Mouse (Mus musculus): ENCODE data around the gene Vamp5. TPM values are rescaled to one million over a fixed set of nuclear protein-coding genes. Genes with fewer than 3 reads are reported as not detected.

Gene Vamp5
- polyA plus RNA-seq, 1 experiment from 2014 or later: 181 TPM

GRCm38 (mm10) chr6:72374206-72374605 lies 6.1 kb downstream of the Vamp5 start:
- Histone ChIP-seq H3K4me2 (peak overlapping the region; percentile 12), H3K27me3 (replicated peaks; ENCODE audit: control insufficient read depth, insufficient read depth, low read length) (no peaks in the 10 kb centered on the region), H3K4me1 (replicated peaks; ENCODE audit: control insufficient read depth, insufficient read depth, low read length) (peaks cover 50% of the 10 kb centered on the region), H3K36me3 (ENCODE audit: control insufficient read depth, insufficient read depth, low read length) (peaks cover 5% of the 10 kb centered on the region; the same call in 1 of the 2 replicates), H3K9me3 (ENCODE audit: control insufficient read depth, low read length) (no peaks in the 10 kb centered on the region), H3K4me3 (ENCODE audit: low read depth, low read length) (no peak overlapping the region), H3K27ac (ENCODE audit: low read depth, low read length) (peak overlapping the region; percentile 9; the same call in 1 of the 2 replicates), H3K9ac (ENCODE audit: low read depth, low read length) (no peak overlapping the region)
- ATAC-seq (replicated peaks; ENCODE audit: low FRiP score) (no peak), DNase-seq (ENCODE audit: low spot score) (no peak)
- 59% methylated on average over 7 of the region's 7 CpGs for WGBS

GRCm38 (mm10) chr6:72373184-72373583 lies 7.1 kb downstream of the Vamp5 start:
- Histone ChIP-seq H3K9ac (ENCODE audit: low read depth, low read length) (peak overlapping the region; percentile 30; the same call in 1 of the 2 replicates), H3K27me3 (replicated peaks; ENCODE audit: control insufficient read depth, insufficient read depth, low read length) (no peaks in the 10 kb centered on the region), H3K36me3 (ENCODE audit: control insufficient read depth, insufficient read depth, low read length) (peaks cover 9% of the 10 kb centered on the region; the same call in 1 of the 2 replicates), H3K27ac (ENCODE audit: low read depth, low read length) (no peak overlapping the region), H3K9me3 (ENCODE audit: control insufficient read depth, low read length) (no peaks in the 10 kb centered on the region), H3K4me3 (ENCODE audit: low read depth, low read length) (no peak overlapping the region), H3K4me2 (no peak overlapping the region), H3K4me1 (replicated peaks; ENCODE audit: control insufficient read depth, insufficient read depth, low read length) (peaks cover 44% of the 10 kb centered on the region)
- DNase-seq (ENCODE audit: low spot score): no peak
- ATAC-seq (replicated peaks; ENCODE audit: low FRiP score): no peak
- 89% methylated on average over 4 of the region's 4 CpGs for WGBS

- Histone ChIP-seq H3K27ac (ENCODE audit: low read depth, low read length) (peak overlapping the region; percentile 16; the same call in 1 of the 2 replicates), H3K4me2 (no peak overlapping the region), H3K4me1 (replicated peaks; ENCODE audit: control insufficient read depth, insufficient read depth, low read length) (peaks cover 43% of the 10 kb centered on the region)
These were observed 8.7 kb downstream of the Vamp5 start for GRCm38 (mm10) chr6:72371571-72371970.

GRCm38 (mm10) chr6:72371147-72371546 lies 9.1 kb downstream of the Vamp5 start:
- Histone ChIP-seq H3K4me1 (replicated peaks; ENCODE audit: control insufficient read depth, insufficient read depth, low read length) (peaks cover 38% of the 10 kb centered on the region), H3K4me2 (no peak overlapping the region), H3K36me3 (ENCODE audit: control insufficient read depth, insufficient read depth, low read length) (peaks cover 9% of the 10 kb centered on the region; the same call in 1 of the 2 replicates), H3K4me3 (ENCODE audit: low read depth, low read length) (no peak overlapping the region), H3K27me3 (replicated peaks; ENCODE audit: control insufficient read depth, insufficient read depth, low read length) (no peaks in the 10 kb centered on the region), H3K9me3 (ENCODE audit: control insufficient read depth, low read length) (no peaks in the 10 kb centered on the region), H3K9ac (ENCODE audit: low read depth, low read length) (no peak overlapping the region), H3K27ac (ENCODE audit: low read depth, low read length) (peak overlapping the region; percentile 16; the same call in 1 of the 2 replicates)
- WGBS: 57% methylated on average over 5 of the region's 5 CpGs
- ATAC-seq (replicated peaks; ENCODE audit: low FRiP score) (no peak), DNase-seq (ENCODE audit: low spot score) (no peak)

More at GRCm38 (mm10) chr6:72371571-72371970, 8.7 kb downstream of the Vamp5 start:
- DNase-seq (ENCODE audit: low spot score): no peak
- no peak overlapping the region for H3K4me3 ChIP-seq (ENCODE audit: low read depth, low read length)
- no peaks in the 10 kb centered on the region for H3K27me3 ChIP-seq (replicated peaks; ENCODE audit: control insufficient read depth, insufficient read depth, low read length)
- WGBS: 19% methylated on average over 1 of the region's 1 CpGs
- no peaks in the 10 kb centered on the region for H3K9me3 ChIP-seq (ENCODE audit: control insufficient read depth, low read length)
- H3K9ac ChIP-seq (ENCODE audit: low read depth, low read length): no peak overlapping the region
- peaks cover 9% of the 10 kb centered on the region; the same call in 1 of the 2 replicates for H3K36me3 ChIP-seq (ENCODE audit: control insufficient read depth, insufficient read depth, low read length)
- ATAC-seq (replicated peaks; ENCODE audit: low FRiP score): no peak

GRCm38 (mm10) chr6:72370091-72370490 lies 10.2 kb downstream of the Vamp5 start:
- 78% methylated on average over 12 of the region's 12 CpGs for WGBS
- Histone ChIP-seq H3K4me1 (replicated peaks; ENCODE audit: control insufficient read depth, insufficient read depth, low read length) (peaks cover 38% of the 10 kb centered on the region), H3K4me2 (no peak overlapping the region), H3K27ac (ENCODE audit: low read depth, low read length) (peak overlapping the region; percentile 13; the same call in 1 of the 2 replicates), H3K27me3 (replicated peaks; ENCODE audit: control insufficient read depth, insufficient read depth, low read length) (no peaks in the 10 kb centered on the region), H3K9ac (ENCODE audit: low read depth, low read length) (no peak overlapping the region), H3K36me3 (ENCODE audit: control insufficient read depth, insufficient read depth, low read length) (peaks cover 9% of the 10 kb centered on the region; the same call in 1 of the 2 replicates), H3K9me3 (ENCODE audit: control insufficient read depth, low read length) (no peaks in the 10 kb centered on the region), H3K4me3 (ENCODE audit: low read depth, low read length) (no peak overlapping the region)
- ATAC-seq (replicated peaks; ENCODE audit: low FRiP score) (no peak), DNase-seq (ENCODE audit: low spot score) (no peak)

- ATAC-seq (replicated peaks; ENCODE audit: low FRiP score): no peak
- 77% methylated on average over 4 of the region's 4 CpGs for WGBS
- no peak overlapping the region for H3K27ac ChIP-seq (ENCODE audit: low read depth, low read length)
These were observed 10.7 kb downstream of the Vamp5 start for GRCm38 (mm10) chr6:72369557-72369956.

GRCm38 (mm10) chr6:72367460-72367974 lies 12.8 kb downstream of the Vamp5 start:
- H3K9ac ChIP-seq (ENCODE audit: low read depth, low read length): no peak overlapping the region
- no peak overlapping the region for H3K4me2 ChIP-seq
- H3K27ac ChIP-seq (ENCODE audit: low read depth, low read length): no peak overlapping the region
- peaks cover 9% of the 10 kb centered on the region; the same call in 1 of the 2 replicates for H3K36me3 ChIP-seq (ENCODE audit: control insufficient read depth, insufficient read depth, low read length)
- WGBS: 76% methylated on average over 4 of the region's 4 CpGs
- no peak overlapping the region for H3K4me3 ChIP-seq (ENCODE audit: low read depth, low read length)
- H3K9me3 ChIP-seq (ENCODE audit: control insufficient read depth, low read length): no peaks in the 10 kb centered on the region
- no peaks in the 10 kb centered on the region for H3K27me3 ChIP-seq (replicated peaks; ENCODE audit: control insufficient read depth, insufficient read depth, low read length)
- DNase-seq (ENCODE audit: low spot score) (no peak), ATAC-seq (replicated peaks; ENCODE audit: low FRiP score) (no peak)
- peaks cover 24% of the 10 kb centered on the region for H3K4me1 ChIP-seq (replicated peaks; ENCODE audit: control insufficient read depth, insufficient read depth, low read length)

More at GRCm38 (mm10) chr6:72369557-72369956, 10.7 kb downstream of the Vamp5 start:
- Histone ChIP-seq H3K4me3 (ENCODE audit: low read depth, low read length) (no peak overlapping the region), H3K4me2 (no peak overlapping the region), H3K9me3 (ENCODE audit: control insufficient read depth, low read length) (no peaks in the 10 kb centered on the region), H3K9ac (ENCODE audit: low read depth, low read length) (0 out of 2 replicates have a peak overlapping the region, but pooled peaks have one; percentile 9), H3K4me1 (replicated peaks; ENCODE audit: control insufficient read depth, insufficient read depth, low read length) (peaks cover 33% of the 10 kb centered on the region), H3K36me3 (ENCODE audit: control insufficient read depth, insufficient read depth, low read length) (peaks cover 9% of the 10 kb centered on the region; the same call in 1 of the 2 replicates), H3K27me3 (replicated peaks; ENCODE audit: control insufficient read depth, insufficient read depth, low read length) (no peaks in the 10 kb centered on the region)
- DNase-seq (ENCODE audit: low spot score): no peak

GRCm38 (mm10) chr6:72366844-72367443 lies 13.3 kb downstream of the Vamp5 start, which contains the start of gene Rnf181:
TSS of gene Rnf181 (minus strand) at chr6:72366956.
- Histone ChIP-seq H3K4me1 (replicated peaks; ENCODE audit: control insufficient read depth, insufficient read depth, low read length) (peaks cover 24% of the 10 kb centered on the region), H3K9me3 (ENCODE audit: control insufficient read depth, low read length) (no peaks in the 10 kb centered on the region), H3K9ac (ENCODE audit: low read depth, low read length) (no peak within 1 kb of the TSS), H3K36me3 (ENCODE audit: control insufficient read depth, insufficient read depth, low read length) (peaks cover 9% of the 10 kb centered on the region; the same call in 1 of the 2 replicates), H3K27ac (ENCODE audit: low read depth, low read length) (no peak within 1 kb of the TSS), H3K27me3 (replicated peaks; ENCODE audit: control insufficient read depth, insufficient read depth, low read length) (no peaks in the 10 kb centered on the region), H3K4me3 (ENCODE audit: low read depth, low read length) (no peak within 1 kb of the TSS), H3K4me2 (no peak within 1 kb of the TSS)
- no peak for ATAC-seq (replicated peaks; ENCODE audit: low FRiP score)
- WGBS: 76% methylated on average over 4 of the region's 4 CpGs
- DNase-seq (ENCODE audit: low spot score): no peak

Data from liver, embryonic 11.5 days (tissue).